Mouse (Mus musculus): ENCODE measurements around the gene Eepd1. TPM values are rescaled to one million over a fixed set of nuclear protein-coding genes. Genes with fewer than 3 reads are reported as not detected.
A peak's percentile ranks its signal among the peaks of the same experiment; 100 is the strongest.

Gene Eepd1
- total and polyA plus RNA-seq, 3 experiments, result 0.85 to 1.6 TPM; not detected in 1

GRCm38 (mm10) chr9:25455027-25455426, 26.3 kb upstream of the Eepd1 start:
- no peak overlapping the region for H3K4me3 ChIP-seq (ENCODE audit: control insufficient read depth in 1 of 2, insufficient read depth in 1 of 2, low read depth in 2 of 2, low read length in 2 of 2)
- H3K9me3 ChIP-seq (replicated peaks; ENCODE audit: insufficient read depth, low read length), result no peaks in the 10 kb centered on the region
- TF ChIP-seq UBTF (IDR thresholded peaks at IDR 0.05; ENCODE audit: borderline replicate concordance, insufficient read depth, low read depth, low read length), result no peak
- TF ChIP-seq MAX (IDR thresholded peaks at IDR 0.05; ENCODE audit: low read length), result no peak
- no peaks in the 10 kb centered on the region for H3K27me3 ChIP-seq (ENCODE audit: control insufficient read depth in 1 of 2, insufficient read depth in 2 of 2, low read length in 2 of 2)
- no peak for DNase-seq (ENCODE audit: low read depth, low spot score)
- no peak overlapping the region for H3K9ac ChIP-seq (ENCODE audit: control insufficient read depth, low read depth, low read length, poor library complexity, severe bottlenecking)
- H3K4me1 ChIP-seq (ENCODE audit: control insufficient read depth in 1 of 2, insufficient read depth in 2 of 2, low read length in 2 of 2), result peaks cover 0 to 9% of the 10 kb centered on the region in 2 experiments; a peak in 2 of 4 replicates
- peaks cover 0 to 2% of the 10 kb centered on the region in 2 experiments; a peak in 2 of 4 replicates for H3K36me3 ChIP-seq (ENCODE audit: control insufficient read depth in 1 of 2, insufficient read depth in 2 of 2, low read length in 2 of 2)
- H3K27ac ChIP-seq (ENCODE audit: control insufficient read depth, low read depth, low read length), result no peak overlapping the region
- no peaks in the 10 kb centered on the region for H3K79me2 ChIP-seq (ENCODE audit: control insufficient read depth, insufficient read depth, low read length, poor library complexity)

DNA sequence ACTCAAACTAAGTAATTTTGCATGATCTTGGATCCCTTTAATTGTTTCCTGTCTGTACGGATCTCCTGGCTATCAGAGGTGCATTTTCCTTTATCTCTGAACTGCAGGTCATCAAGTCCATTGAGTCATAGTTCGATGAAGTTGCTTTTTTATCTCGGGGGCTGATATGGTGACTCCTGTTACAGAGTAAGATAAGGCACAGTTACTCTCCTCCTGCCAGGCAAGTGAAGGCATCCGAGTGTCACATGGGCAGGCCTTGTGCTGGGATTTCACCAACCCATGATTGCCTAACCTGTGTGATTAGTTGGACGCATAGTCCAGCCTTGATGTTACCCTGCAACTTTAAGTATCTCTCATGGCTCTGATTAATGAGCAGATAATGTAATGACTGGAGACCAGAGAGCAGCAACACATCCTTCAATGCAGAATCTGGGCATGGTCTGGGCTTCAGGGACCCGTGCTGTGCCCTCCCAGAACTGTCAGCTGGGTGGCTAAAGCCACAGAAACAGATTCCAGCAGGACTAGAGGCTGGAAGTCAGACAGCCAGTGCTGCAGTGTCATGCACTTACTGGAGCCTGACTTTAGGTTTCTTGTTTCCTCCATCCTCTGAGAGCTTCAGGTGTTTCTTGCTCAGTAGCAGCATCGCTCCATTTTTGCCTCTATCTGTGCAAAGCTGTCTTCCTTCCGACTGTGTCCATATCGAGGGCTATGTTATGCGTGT, 20.4 kb upstream of the Eepd1 start:
- peak; percentile 19 for DNase-seq (ENCODE audit: low read depth, low spot score)
- Histone ChIP-seq H3K27ac (ENCODE audit: control insufficient read depth, low read depth, low read length) (no peak overlapping the region), H3K79me2 (ENCODE audit: control insufficient read depth, insufficient read depth, low read length, poor library complexity) (no peaks in the 10 kb centered on the region), H3K9ac (ENCODE audit: control insufficient read depth, low read depth, low read length, poor library complexity, severe bottlenecking) (no peak overlapping the region), H3K36me3 (ENCODE audit: control insufficient read depth in 1 of 2, insufficient read depth in 2 of 2, low read length in 2 of 2) (peaks cover 0 to 2% of the 10 kb centered on the region in 2 experiments; a peak in 2 of 4 replicates), H3K9me3 (replicated peaks; ENCODE audit: insufficient read depth, low read length) (no peaks in the 10 kb centered on the region), H3K4me3 (ENCODE audit: control insufficient read depth in 1 of 2, insufficient read depth in 1 of 2, low read depth in 2 of 2, low read length in 2 of 2) (no peak overlapping the region), H3K4me1 (ENCODE audit: control insufficient read depth in 1 of 2, insufficient read depth in 2 of 2, low read length in 2 of 2) (peaks cover 0 to 20% of the 10 kb centered on the region in 2 experiments; a peak in 2 of 4 replicates), H3K27me3 (ENCODE audit: control insufficient read depth in 1 of 2, insufficient read depth in 2 of 2, low read length in 2 of 2) (no peaks in the 10 kb centered on the region)
- no peak for TF ChIP-seq POLR2A (IDR thresholded peaks at IDR 0.05; ENCODE audit: control insufficient read depth in 1 of 2, insufficient read depth in 1 of 2, low read depth in 1 of 2, low read length in 2 of 2, poor library complexity in 1 of 2)
- peak; percentile 77 for TF ChIP-seq GATA1 (IDR thresholded peaks at IDR 0.05; ENCODE audit: low read depth, low read length)
- TF ChIP-seq BHLHE40 (IDR thresholded peaks at IDR 0.05; ENCODE audit: borderline replicate concordance, low read depth, low read length), result no peak
- peak; percentile 26; the same call in 1 of the 2 replicates for TF ChIP-seq ETS1 (IDR thresholded peaks at IDR 0.05; ENCODE audit: low read depth, low read length)
- peak; percentile 70 for TF ChIP-seq TCF12 (IDR thresholded peaks at IDR 0.05; ENCODE audit: low read depth, low read length)
- no peak for TF ChIP-seq CHD2 (IDR thresholded peaks at IDR 0.05; ENCODE audit: low read length)
- TF ChIP-seq POLR2AphosphoS2 (IDR thresholded peaks at IDR 0.05; ENCODE audit: low read length), result no peak
- no peak for TF ChIP-seq MAX (IDR thresholded peaks at IDR 0.05; ENCODE audit: low read length)
- no peak for TF ChIP-seq JUND (IDR thresholded peaks at IDR 0.05; ENCODE audit: low read depth, low read length)
- TF ChIP-seq RCOR1 (IDR thresholded peaks at IDR 0.05; ENCODE audit: low read depth, low read length), result peak; percentile 39; the same call in 1 of the 2 replicates
- peak; percentile 66 for TF ChIP-seq USF1 (IDR thresholded peaks at IDR 0.05; ENCODE audit: low read depth, low read length)
- TF ChIP-seq ZMIZ1 (IDR thresholded peaks at IDR 0.05; ENCODE audit: low read depth, low read length), result no peak
- TF ChIP-seq SIN3A (IDR thresholded peaks at IDR 0.05; ENCODE audit: low read length), result no peak
- peak; percentile 60 to 63 for TF ChIP-seq EP300 (IDR thresholded peaks at IDR 0.05; ENCODE audit: low read depth in 1 of 2, low read length in 2 of 2)
- TF ChIP-seq MAFK (IDR thresholded peaks at IDR 0.05; ENCODE audit: borderline replicate concordance, low read depth, low read length), result no peak
- TF ChIP-seq MEF2A (IDR thresholded peaks at IDR 0.05; ENCODE audit: extremely low read depth, insufficient replicate concordance, low read depth, low read length, poor library complexity, severe bottlenecking), result no peak
- TF ChIP-seq ZC3H11A (IDR thresholded peaks at IDR 0.05; ENCODE audit: low read depth, low read length), result no peak
- TF ChIP-seq E2F4 (IDR thresholded peaks at IDR 0.05; ENCODE audit: borderline replicate concordance, low read depth, low read length), result no peak
- TF ChIP-seq UBTF (IDR thresholded peaks at IDR 0.05; ENCODE audit: borderline replicate concordance, insufficient read depth, low read depth, low read length), result no peak
